Mouse (Mus musculus): ENCODE measurements at regions not wholly inside any gene's neighbourhood (a gene's known extent, or its start where the extent isn't known, plus 50 kb on each side); places are given as distances from the start of the nearest gene placed in this dataset.
"Not testable (repeated sequence)": the region's sequence is repeated elsewhere in the genome, so short reads cannot be mapped to it uniquely, and the experiment has no call there.

DNA sequence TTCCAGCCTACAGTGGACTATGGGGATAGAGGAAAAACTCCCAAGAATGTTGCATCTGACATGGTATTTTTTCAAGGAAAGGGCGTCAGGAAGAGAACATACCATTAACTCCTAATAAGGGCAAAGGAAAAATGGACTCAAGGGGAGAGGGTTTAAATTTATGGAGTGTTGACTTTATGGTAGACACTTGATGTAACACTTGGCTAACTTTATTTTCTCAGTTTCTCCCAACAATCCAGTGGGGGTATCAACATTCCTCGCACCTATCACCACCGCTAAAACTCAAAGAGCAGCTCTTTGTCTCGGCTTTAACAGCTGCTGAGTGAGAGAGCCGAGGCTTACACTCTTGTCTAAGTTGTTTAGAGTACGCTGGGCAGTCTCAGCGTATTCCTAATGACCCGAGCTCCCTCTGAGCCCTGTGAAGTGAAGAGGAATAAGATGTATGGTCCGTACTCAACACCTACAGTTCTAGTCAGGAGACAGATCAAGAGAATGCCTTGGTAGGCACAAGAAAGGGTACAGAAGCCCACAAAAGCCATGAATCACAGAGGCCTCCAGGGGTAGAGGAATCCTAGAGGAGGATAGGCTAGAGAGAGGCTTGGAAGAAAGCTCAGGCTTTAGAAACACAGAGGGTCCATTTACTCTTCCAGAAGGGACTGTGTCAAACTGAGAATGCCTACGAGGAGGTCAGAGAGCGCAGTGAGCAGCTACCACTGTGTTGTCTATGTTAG lies 236.4 kb downstream of the Gm5426 start:
- peak; percentile 38 for DNase-seq (ENCODE audit: low spot score)

DNA sequence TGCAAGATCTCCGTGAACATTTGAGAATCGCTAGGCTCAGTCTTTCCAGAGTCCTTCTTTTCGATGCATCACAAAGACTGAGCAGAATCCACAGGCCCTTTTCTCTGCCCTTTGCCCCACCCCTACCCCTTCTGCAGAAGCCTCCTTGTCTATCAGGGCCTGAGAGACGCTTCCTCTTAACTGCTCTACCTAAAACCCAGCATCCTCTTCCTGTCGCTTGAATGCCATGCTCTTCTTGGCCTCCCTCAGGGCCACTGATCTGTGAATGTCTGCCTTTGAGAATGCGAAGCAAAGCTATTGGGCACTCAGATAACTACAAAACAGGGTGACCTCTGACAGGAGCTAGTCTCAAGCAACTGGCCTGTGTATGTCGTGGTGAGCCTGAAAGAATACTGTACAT lies 237.1 kb downstream of the Gm5426 start:
- DNase-seq (ENCODE audit: low spot score): no peak

- no peak for DNase-seq (ENCODE audit: low spot score)
Observed at GRCm38 (mm10) chr10:96374293-96375069, 238.1 kb downstream of the Gm5426 start.

GRCm38 (mm10) chr10:96375070-96375447 lies 238.7 kb downstream of the Gm5426 start:
- DNase-seq (ENCODE audit: low spot score): no peak

DNA sequence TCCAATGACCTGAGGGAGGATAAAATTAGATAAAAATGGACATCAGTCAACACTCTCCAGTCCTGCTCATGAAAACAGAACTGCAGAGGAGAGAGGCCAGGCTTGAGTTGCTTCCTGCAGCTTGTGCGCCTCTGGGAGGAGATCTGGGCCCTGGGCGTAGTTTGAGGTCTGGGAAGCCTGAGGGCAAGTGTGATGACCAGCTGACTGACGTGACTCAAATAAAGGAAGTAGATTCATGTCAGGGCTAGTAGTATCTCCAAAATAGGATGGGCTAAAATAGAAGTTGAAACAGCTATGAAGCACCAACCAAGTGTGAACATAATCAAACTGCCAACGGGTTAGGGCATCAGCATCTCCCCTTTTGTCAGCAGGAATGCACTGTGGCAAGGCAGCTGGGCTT lies 239.3 kb upstream of the Btg1 start:
- DNase-seq (ENCODE audit: low spot score): no peak

DNA sequence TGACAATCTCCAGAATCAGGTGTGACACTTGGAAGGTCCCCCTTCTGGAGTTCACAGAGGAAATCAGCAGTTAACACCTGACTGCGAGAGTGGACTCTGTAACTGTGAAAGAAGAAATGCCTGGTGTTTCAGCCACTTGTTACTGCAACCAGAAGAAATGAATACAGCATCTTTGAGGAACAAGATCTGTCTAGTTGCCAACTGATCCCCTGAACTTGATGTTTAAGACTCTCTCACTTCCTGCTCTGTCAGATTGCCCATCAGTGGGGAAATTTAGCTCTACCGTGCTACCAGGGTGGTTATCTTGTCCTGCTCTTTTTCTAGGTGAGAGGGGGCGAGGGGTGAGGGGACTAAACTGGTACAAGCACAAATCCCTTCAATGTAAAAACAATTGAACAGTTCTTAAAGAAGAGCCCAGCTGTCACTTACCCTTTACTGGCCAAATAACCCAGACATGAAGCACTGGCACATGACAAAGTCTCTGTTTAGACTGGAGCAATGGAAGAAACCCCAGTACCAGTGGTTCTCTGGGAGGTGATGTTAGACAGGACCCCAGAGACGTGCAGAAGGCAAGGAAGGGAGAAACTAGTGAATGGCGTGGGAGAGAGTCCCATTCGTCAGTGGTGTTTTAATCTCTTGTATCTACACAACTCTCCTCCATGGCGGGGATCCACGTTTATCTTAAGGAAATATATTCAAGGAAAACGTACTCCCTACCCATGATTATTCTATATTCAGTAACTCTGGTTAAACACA lies 237.6 kb upstream of the Btg1 start:
- DNase-seq (ENCODE audit: low spot score): no peak

DNA sequence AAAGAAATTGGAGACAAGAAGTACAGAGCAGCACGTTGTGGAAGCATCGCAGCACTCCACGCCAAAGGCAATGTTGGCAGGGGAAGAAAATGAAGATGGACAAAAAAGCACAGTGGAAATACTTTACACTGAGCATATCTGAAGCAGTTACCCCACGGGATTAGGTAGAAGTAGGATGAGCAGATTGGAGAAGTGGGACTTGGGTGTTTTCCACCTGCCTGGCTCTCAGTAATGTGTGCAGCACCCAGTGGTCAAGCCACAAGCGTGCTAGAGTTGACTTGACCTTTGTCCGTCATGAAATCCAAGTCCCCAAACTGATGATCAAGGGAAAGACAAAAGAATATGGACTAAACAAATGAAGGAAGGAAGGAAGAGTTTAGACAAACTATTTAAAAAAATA lies 235.1 kb upstream of the Btg1 start:
- no peak for DNase-seq (ENCODE audit: low spot score)

GRCm38 (mm10) chr10:96391748-96392147 lies 225.1 kb upstream of the Btg1 start:
- peak; percentile 52 for DNase-seq (ENCODE audit: low spot score)

DNA sequence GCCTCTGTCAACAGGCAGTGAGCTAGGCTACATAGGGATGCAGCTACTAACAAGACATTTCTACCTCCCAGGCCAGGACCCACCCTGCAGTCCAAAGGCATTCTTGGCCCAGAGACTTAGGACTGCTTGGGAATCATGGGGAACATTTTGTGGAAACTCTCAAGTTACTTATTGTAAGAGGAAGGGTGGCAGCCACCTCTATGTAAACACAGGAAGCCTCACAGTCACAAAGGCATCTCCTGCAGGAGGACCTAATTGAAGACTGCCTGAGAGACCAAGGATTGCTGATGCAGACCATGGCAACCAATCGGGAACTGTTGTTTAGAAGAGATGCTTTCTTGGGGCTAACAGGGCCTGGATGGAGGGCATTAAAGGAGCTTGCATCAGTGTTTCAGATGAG lies 224.0 kb upstream of the Btg1 start:
- DNase-seq (ENCODE audit: low spot score): no peak

- DNase-seq (ENCODE audit: low spot score): no peak
Observed at GRCm38 (mm10) chr10:96394210-96394609, 222.6 kb upstream of the Btg1 start.

- no peak for DNase-seq (ENCODE audit: low spot score)
Observed at GRCm38 (mm10) chr10:96395017-96395416, 221.8 kb upstream of the Btg1 start.

GRCm38 (mm10) chr10:96397931-96398561 lies 218.8 kb upstream of the Btg1 start:
- DNase-seq (ENCODE audit: low spot score): no peak

DNA sequence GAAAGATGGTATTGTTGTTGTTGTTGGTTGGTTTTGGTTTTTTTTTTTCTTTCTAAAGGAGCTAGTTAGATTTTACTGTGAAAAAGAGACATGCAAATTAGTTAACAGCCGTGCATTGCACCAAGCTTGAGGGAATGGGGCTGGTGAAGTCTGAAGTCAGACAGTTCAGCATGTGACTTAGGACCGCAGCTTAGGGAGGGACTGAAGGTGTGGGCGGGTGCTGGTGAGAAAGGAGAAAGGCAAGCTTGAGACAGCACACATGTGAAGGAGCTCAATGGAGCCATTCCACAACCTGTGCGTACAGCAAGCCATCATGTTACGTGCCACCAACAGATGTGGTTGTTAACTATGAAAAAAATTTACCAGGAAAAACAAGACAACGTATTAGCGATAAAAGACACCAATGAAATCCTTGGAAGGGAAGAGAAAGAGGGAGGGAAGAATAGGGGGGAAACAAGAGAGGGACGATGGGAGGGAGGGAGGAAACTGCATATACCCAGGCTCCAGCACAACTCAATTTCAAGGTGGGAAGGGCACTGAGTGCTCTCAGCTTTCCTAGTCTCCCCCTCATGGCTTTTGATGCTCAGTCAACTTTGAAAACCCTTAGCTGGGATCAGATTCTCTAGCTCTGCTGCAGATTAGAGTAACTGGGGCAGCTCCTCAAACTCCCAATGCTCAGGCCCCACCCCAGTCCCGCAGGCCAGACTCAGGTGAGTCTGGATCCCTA lies 218.1 kb upstream of the Btg1 start:
- DNase-seq (ENCODE audit: low spot score): no peak

DNA sequence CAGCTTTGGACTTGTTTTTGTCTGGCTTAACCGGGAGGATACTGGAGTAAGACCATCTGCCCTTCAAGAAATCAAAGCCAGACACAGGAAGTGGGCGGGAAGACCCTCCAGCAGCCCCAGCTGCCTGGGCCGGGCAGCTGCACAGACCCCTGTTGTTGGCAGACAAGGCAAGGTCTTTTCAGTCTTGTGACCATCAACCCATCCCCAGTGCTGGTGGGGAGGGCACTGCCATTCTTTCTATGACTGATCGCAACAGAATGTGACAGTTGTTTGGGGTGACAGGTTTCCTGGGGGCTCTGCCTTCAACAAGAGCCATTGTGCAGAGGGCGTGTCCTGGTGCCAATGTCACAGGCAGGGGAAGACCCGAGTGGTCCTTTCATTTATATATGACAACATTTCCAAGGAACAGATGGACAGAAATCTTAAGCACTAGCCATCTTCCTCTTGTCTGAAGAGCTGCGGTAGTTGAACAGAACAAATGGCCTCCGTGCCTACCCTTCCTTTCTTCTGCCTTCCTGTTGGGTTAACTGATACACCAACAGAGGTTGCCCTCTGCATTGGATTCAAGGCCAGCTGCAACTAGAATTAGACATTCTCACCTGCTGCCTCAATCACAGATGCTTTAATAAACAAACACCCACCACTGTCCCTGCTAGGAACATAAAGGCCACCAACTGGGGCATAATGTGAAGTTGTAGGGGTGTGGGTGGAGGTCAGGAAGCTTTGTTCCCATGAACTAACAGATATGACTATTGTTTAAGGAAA lies 217.0 kb upstream of the Btg1 start:
- peak; percentile 59 for DNase-seq (ENCODE audit: low spot score)

DNA sequence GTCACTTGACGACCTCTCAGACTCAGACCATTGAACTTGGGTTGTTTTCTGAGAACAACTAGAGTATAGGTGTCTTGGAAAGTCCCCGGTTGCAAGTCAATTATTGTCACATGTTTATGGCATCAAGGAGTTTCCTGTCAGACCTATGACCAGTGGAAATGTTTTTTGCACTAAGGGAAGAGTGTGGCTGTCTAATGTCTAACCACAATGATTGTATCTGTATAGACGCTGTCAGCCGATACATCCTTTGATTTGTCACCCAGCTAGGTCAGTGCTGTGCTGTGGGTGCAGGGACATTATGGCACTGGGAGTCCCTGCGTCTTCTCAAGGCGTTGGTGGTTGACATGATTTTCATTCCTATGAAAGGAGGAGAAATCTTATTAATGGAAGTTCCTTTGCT lies 216.0 kb upstream of the Btg1 start:
- DNase-seq (ENCODE audit: low spot score): no peak

DNA sequence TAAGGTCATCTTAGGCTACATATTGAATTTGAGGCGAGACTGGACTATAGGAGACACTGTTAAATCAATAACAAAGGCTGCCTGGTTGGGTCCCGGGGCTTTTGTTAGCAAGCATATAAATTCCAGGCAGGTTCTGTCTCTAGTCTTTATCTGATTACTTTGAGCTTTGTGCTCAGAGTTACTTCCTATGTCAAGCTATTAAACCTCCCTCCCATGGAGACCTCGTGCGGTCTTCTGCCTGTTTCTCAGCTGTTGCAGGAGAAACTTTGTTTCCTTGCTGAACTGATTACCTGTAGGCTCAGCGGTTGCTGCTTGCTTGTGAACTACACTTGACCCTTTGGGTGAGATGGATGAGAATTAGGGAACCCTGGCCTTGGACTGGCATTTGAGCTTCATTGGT lies 210.5 kb upstream of the Btg1 start:
- no peak for DNase-seq (ENCODE audit: low spot score)

- no peak for DNase-seq (ENCODE audit: low spot score)
Observed at GRCm38 (mm10) chr10:96407846-96408245, 209.0 kb upstream of the Btg1 start.

DNA sequence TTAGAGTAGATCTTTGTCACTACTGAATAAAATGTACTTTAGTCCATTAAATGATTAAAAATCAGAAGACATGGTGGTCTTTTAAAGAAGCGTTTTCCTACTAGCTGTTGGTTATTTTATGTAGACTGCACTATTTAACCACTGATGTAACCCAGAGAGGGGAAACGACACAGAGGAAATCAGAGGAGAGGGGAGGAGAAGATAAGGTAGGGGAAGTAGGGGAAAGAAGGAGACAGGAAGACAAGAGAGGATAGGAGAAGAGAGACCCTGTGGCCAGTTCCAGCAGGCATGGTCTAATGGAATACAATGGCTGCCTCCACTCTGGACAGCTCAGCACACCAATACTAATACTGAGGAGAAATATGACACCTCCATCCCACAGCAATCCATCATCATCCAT lies 208.6 kb upstream of the Btg1 start:
- peak; percentile 14 for DNase-seq (ENCODE audit: low spot score)

- DNase-seq (ENCODE audit: low spot score): no peak
Observed at GRCm38 (mm10) chr10:96410028-96410427, 206.8 kb upstream of the Btg1 start.

DNA sequence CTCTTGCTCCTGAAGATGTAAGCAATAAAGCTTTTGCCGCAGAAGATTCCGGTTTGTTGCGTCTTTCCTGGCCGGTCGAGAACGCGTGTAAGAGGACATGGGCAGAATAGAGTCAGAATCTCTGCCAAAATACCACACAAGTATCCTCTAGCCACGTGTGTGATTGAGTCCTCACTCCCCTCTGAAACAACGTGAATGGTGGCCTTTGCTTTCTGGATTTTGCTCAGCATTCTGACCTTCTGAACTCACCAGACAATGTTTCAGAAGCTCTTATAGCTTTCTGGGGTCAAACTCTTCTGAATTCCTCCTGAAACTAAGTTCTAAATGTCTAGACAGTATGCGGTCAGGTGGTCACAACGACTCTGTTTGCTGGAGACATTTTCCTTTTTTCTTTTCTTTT lies 202.0 kb upstream of the Btg1 start:
- DNase-seq (ENCODE audit: low spot score): no peak

DNA sequence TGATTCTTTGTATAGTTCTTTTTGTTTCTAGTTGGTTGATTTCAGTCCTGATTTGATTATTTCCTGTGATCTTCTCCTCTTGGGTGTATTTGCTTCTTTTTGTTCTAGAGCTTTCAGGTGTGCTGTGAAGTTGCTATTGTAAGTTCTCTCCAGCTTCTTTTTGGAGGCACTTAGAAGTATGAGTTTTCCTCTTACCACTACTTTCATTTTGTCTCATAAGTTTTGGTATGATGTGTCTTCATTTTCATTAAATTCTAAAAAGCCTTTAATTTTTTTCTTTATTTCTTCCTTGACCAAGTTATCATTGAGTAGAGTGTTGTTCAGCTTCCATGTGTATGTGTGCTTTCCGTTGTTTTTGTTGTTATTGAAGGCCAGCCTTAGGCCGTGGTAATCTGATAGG lies 195.3 kb upstream of the Btg1 start:
- not testable (repeated sequence) for DNase-seq (ENCODE audit: low spot score)
